Mouse (Mus musculus) T-helper 1 cell (primary cell): Measurements from ENCODE around the gene Pdcd2.

ENCODE experiments used
- in situ Hi-C: fragments of 300-600 bp; cut with MboI, MseI; formaldehyde crosslinking; loops from one replicate; pipeline ENCODE4 v1.15.1; 2025; ENCODE audit warnings: high pct_unique_total_duplicates

Pdcd2 gene

GRCm38 (mm10) chr17:15499656-15500394 lies 27.3 kb downstream of the Pdcd2 start, which contains the start of the genes Psmb1 and Tbp:
TSS of gene Psmb1 (minus strand) at chr17:15499751.
TSS of gene Tbp (plus strand) at chr17:15499888.
- in situ Hi-C loops, result no loop called here

- in situ Hi-C loops, result no loop called here
These were observed 28.4 kb downstream of the Pdcd2 start for GRCm38 (mm10) chr17:15498753-15499113.

GRCm38 (mm10) chr17:15497882-15498752 lies 29.0 kb downstream of the Pdcd2 start:
- in situ Hi-C loops, result no loop called here

- in situ Hi-C loops, result no loop called here
These were observed 36.6 kb downstream of the Pdcd2 start for GRCm38 (mm10) chr17:15490542-15490941.

GRCm38 (mm10) chr17:15472671-15473070 lies 54.4 kb downstream of the Pdcd2 start:
- in situ Hi-C loops, result loop anchor here (5.0 kb wide), 1 partner anchor 75 kb away; the partner anchor contains the start of gene Fam120b
